Mouse (Mus musculus) lung, postnatal 0 days (tissue): ENCODE measurements around the gene Ndrg2. TPM values are rescaled to one million over a fixed set of nuclear protein-coding genes. Genes with fewer than 3 reads are reported as not detected.

ENCODE experiments used
- ATAC-seq: fragments of 200-750 bp; cut with Nextera tagmentation; 2 replicates; pipeline ENCODE4 v1.8.0; 2017; ENCODE audit warnings: moderate library complexity
- DNase-seq: peaks from one replicate; pipeline ENCODE4 v3.0.0-alpha.2; 2016; ENCODE audit warnings: low spot score
- H3K27ac ChIP-seq: fragments of 300-500 bp; sonication (generic); 2 replicates; pipeline ENCODE4 v1.5.1; 2014; ENCODE audit warnings: antibody characterized with exemption, mild to moderate bottlenecking, low read length, mixed read lengths
- H3K27me3 ChIP-seq: fragments of 300-500 bp; sonication (generic); replicated peaks from 2 replicates; pipeline ENCODE4 v1.6.1; 2014; ENCODE audit warnings: low read length, mixed read lengths; ENCODE audit not compliant: insufficient read depth
- H3K36me3 ChIP-seq: fragments of 300-500 bp; sonication (generic); 2 replicates; pipeline ENCODE4 v1.6.1; 2014; ENCODE audit warnings: low read length, mixed read lengths; ENCODE audit not compliant: insufficient read depth
- H3K4me1 ChIP-seq: fragments of 300-500 bp; sonication (generic); 2 replicates; pipeline ENCODE4 v1.6.1; 2014; ENCODE audit warnings: antibody characterized with exemption, low read depth, low read length, mixed read lengths; ENCODE audit not compliant: insufficient read depth
- H3K4me2 ChIP-seq: fragments of 300-500 bp; sonication (generic); replicated peaks from 2 replicates; pipeline ENCODE4 v1.6.1; 2014; ENCODE audit warnings: low read depth, mild to moderate bottlenecking, low read length, moderate library complexity, mixed read lengths
- H3K4me3 ChIP-seq: fragments of 300-500 bp; sonication (generic); 2 replicates; pipeline ENCODE4 v1.5.1; 2014; ENCODE audit warnings: low read depth, low read length
- H3K9ac ChIP-seq: fragments of 300-500 bp; sonication (generic); replicated peaks from 2 replicates; pipeline ENCODE4 v1.6.1; 2014; ENCODE audit warnings: low read depth, mild to moderate bottlenecking
- H3K9me3 ChIP-seq: fragments of 300-500 bp; sonication (generic); 2 replicates; pipeline ENCODE4 v1.6.1; 2016; ENCODE audit warnings: low read length, mixed read lengths
- CTCF ChIP-seq: IDR thresholded peaks from 2 replicates; pipeline ENCODE4 v1.5.1; 2016; ENCODE audit warnings: antibody characterized with exemption, mild to moderate bottlenecking
- EP300 ChIP-seq: IDR thresholded peaks from 2 replicates; pipeline ENCODE4 v1.6.1; 2016; ENCODE audit warnings: antibody characterized with exemption, mild to moderate bottlenecking, control low read depth
- WGBS: fragments of 180-500 bp; shearing (Covaris S2); extraction: QIAGEN DNeasy Blood & Tissue Kit; methylation state at CpG from one replicate; pipeline ENCODE4 v1.1.7; 2014; 5-methylcytosine and 5-hydroxymethylcytosine counted together
- polyA plus RNA-seq: library from polyadenylated mRNA; unstranded; fragments of >200 nt; fragmentation: Nextera tagmentation; extraction: Ambion mirVana; gene quantifications from 2 replicates; pipeline ENCODE4 v1.2.1, GENCODE M21; 2015

Gene Ndrg2
- polyA plus RNA-seq, 1 experiment from 2014 or later, result 103 TPM

- no peak overlapping the region for H3K27ac ChIP-seq
- no peak for DNase-seq
- 72% methylated on average over 4 of the region's 4 CpGs for WGBS
- H3K27me3 ChIP-seq, result no peaks in the 10 kb centered on the region
- no peaks in the 10 kb centered on the region for H3K9me3 ChIP-seq
- no peak overlapping the region for H3K4me3 ChIP-seq
- no peak for ATAC-seq
- no peak overlapping the region for H3K9ac ChIP-seq
- peaks cover 8% of the 10 kb centered on the region; the same call in 1 of the 2 replicates for H3K4me1 ChIP-seq
- H3K36me3 ChIP-seq, result no peaks in the 10 kb centered on the region
- no peak overlapping the region for H3K4me2 ChIP-seq
- no peak for TF ChIP-seq EP300
- no peak for TF ChIP-seq CTCF
Observed at GRCm38 (mm10) chr14:51916539-51916938, 2.6 kb upstream of the Ndrg2 start.

- H3K4me2 ChIP-seq, result no peak overlapping the region
- ATAC-seq (peak; percentile 9; the same call in 1 of the 2 replicates), DNase-seq (peak; percentile 83)
- no peak overlapping the region for H3K9ac ChIP-seq
- H3K27ac ChIP-seq, result peak overlapping the region; percentile 94
- H3K4me1 ChIP-seq, result peaks cover 8% of the 10 kb centered on the region; the same call in 1 of the 2 replicates
- no peaks in the 10 kb centered on the region for H3K36me3 ChIP-seq
- no peaks in the 10 kb centered on the region for H3K27me3 ChIP-seq
- no peak for TF ChIP-seq EP300
- no peak for TF ChIP-seq CTCF
- 6% methylated on average over 3 of the region's 3 CpGs for WGBS
- H3K9me3 ChIP-seq, result no peaks in the 10 kb centered on the region
- H3K4me3 ChIP-seq, result no peak overlapping the region
Observed at GRCm38 (mm10) chr14:51915030-51915429, 1.1 kb upstream of the Ndrg2 start.

GRCm38 (mm10) chr14:51913062-51913959 is 647 bp downstream of the Ndrg2 start:
- H3K4me2 ChIP-seq, result peak overlapping the region; percentile 78
- H3K4me1 ChIP-seq, result peaks cover 8% of the 10 kb centered on the region; the same call in 1 of the 2 replicates
- DNase-seq (peak; percentile 93), ATAC-seq (peak; percentile 86)
- TF ChIP-seq CTCF (no peak), EP300 (no peak)
- H3K9me3 ChIP-seq, result no peaks in the 10 kb centered on the region
- H3K4me3 ChIP-seq, result peak overlapping the region; percentile 57
- no peaks in the 10 kb centered on the region for H3K27me3 ChIP-seq
- H3K36me3 ChIP-seq, result no peaks in the 10 kb centered on the region
- WGBS, result under 1% methylated on average over 52 of the region's 58 CpGs
- peak overlapping the region; percentile 74 for H3K9ac ChIP-seq
- peak overlapping the region; percentile 94 for H3K27ac ChIP-seq

GRCm38 (mm10) chr14:51912391-51913061 is 1.4 kb downstream of the Ndrg2 start:
- Histone ChIP-seq H3K36me3 (no peaks in the 10 kb centered on the region), H3K9me3 (no peaks in the 10 kb centered on the region), H3K4me3 (peak overlapping the region; percentile 57), H3K27me3 (no peaks in the 10 kb centered on the region), H3K9ac (peak overlapping the region; percentile 74), H3K27ac (peak overlapping the region; percentile 94), H3K4me1 (peaks cover 8% of the 10 kb centered on the region; the same call in 1 of the 2 replicates), H3K4me2 (peak overlapping the region; percentile 78)
- TF ChIP-seq CTCF (no peak), EP300 (no peak)
- DNase-seq (no peak), ATAC-seq (no peak)
- 10% methylated on average over 14 of the region's 14 CpGs for WGBS

- Histone ChIP-seq H3K4me2 (peak overlapping the region; percentile 78; the same call in 1 of the 2 replicates), H3K36me3 (no peaks in the 10 kb centered on the region), H3K9me3 (no peaks in the 10 kb centered on the region), H3K27me3 (no peaks in the 10 kb centered on the region), H3K9ac (no peak overlapping the region), H3K4me1 (peaks cover 8% of the 10 kb centered on the region; the same call in 1 of the 2 replicates), H3K4me3 (no peak overlapping the region), H3K27ac (no peak overlapping the region)
- DNase-seq (no peak), ATAC-seq (no peak)
- WGBS, result 86% methylated on average over 10 of the region's 10 CpGs
- no peak for TF ChIP-seq CTCF
- no peak for TF ChIP-seq EP300
Observed at GRCm38 (mm10) chr14:51911301-51911700, 2.7 kb downstream of the Ndrg2 start.

- H3K9me3 ChIP-seq, result no peaks in the 10 kb centered on the region
- no peak for DNase-seq
- H3K4me1 ChIP-seq, result no peaks in the 10 kb centered on the region
- no peak overlapping the region for H3K9ac ChIP-seq
- no peak overlapping the region for H3K27ac ChIP-seq
- H3K27me3 ChIP-seq, result no peaks in the 10 kb centered on the region
- no peak overlapping the region for H3K4me2 ChIP-seq
- H3K36me3 ChIP-seq, result no peaks in the 10 kb centered on the region
- no peak for TF ChIP-seq CTCF
- TF ChIP-seq EP300, result no peak
- ATAC-seq, result no peak
- no peak overlapping the region for H3K4me3 ChIP-seq
- 89% methylated on average over 11 of the region's 11 CpGs for WGBS
Observed at GRCm38 (mm10) chr14:51906102-51906501, 7.9 kb downstream of the Ndrg2 start.
